Mouse (Mus musculus) forebrain, embryonic 10.5 days (tissue): ENCODE results near the gene Adcy7. TPM values are rescaled to one million over a fixed set of nuclear protein-coding genes. Genes with fewer than 3 reads are reported as not detected.

ENCODE experiments used
- DNase-seq: peaks from one replicate; pipeline ENCODE4 v3.0.0-alpha.2; 2017; ENCODE audit warnings: low spot score; ENCODE audit errors: extremely low spot score
- H3K27ac ChIP-seq: fragments of 300-500 bp; sonication (generic); 2 replicates; pipeline ENCODE4 v1.5.1; 2016; ENCODE audit warnings: mild to moderate bottlenecking
- H3K27me3 ChIP-seq: fragments of 300-500 bp; sonication (generic); 2 replicates; pipeline ENCODE4 v1.6.1; 2016; ENCODE audit warnings: mild to moderate bottlenecking; ENCODE audit not compliant: poor library complexity, severe bottlenecking
- H3K36me3 ChIP-seq: fragments of 300-500 bp; sonication (generic); replicated peaks from 2 replicates; pipeline ENCODE4 v1.6.1; 2016; ENCODE audit warnings: mild to moderate bottlenecking, moderate library complexity
- H3K4me1 ChIP-seq: fragments of 300-500 bp; sonication (generic); 2 replicates; pipeline ENCODE4 v1.6.1; 2016
- H3K4me3 ChIP-seq: fragments of 300-500 bp; sonication (generic); 2 replicates; pipeline ENCODE4 v1.5.1; 2016; ENCODE audit warnings: mild to moderate bottlenecking, moderate library complexity
- H3K9me3 ChIP-seq: fragments of 300-500 bp; sonication (generic); 2 replicates; pipeline ENCODE4 v1.6.1; 2016; ENCODE audit warnings: mild to moderate bottlenecking, moderate library complexity
- WGBS: fragments of 180-500 bp; shearing (Covaris S2); methylation state at CpG from one replicate; pipeline ENCODE4 v1.1.7; 2016; 5-methylcytosine and 5-hydroxymethylcytosine counted together
- polyA plus RNA-seq: library from polyadenylated mRNA; unstranded; fragments of >200 nt; fragmentation: Nextera tagmentation; extraction: Ambion mirVana; gene quantifications from 2 replicates; pipeline ENCODE4 v1.2.1, GENCODE M21; 2016

Gene Adcy7
- polyA plus RNA-seq, 1 experiment from 2014 or later, result 4.0 TPM

DNA sequence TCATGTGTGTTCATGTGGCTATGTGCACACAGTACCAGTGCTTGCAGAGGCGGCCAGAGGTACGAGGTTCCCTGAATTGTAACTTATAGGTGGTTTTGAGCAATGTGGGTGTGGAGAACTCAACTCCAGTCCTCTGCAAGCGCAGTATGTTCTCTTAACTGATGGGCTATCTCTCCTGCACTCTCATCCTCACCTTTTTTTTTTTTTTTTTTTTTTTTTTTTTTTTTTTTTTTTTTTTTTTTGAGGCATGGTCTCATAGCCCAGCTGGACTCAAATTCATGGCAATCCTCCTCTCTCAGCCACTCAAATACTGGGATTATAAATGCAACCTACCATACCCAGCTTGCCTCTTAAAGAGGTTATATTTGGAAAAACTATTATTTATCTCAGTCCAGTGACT is 58.6 kb downstream of the Adcy7 start:
- no peak for DNase-seq
- H3K27me3 ChIP-seq, result no peaks in the 10 kb centered on the region
- H3K36me3 ChIP-seq, result peaks cover 100% of the 10 kb centered on the region
- no peaks in the 10 kb centered on the region for H3K4me1 ChIP-seq
- no peak overlapping the region for H3K27ac ChIP-seq
- WGBS, result 94% methylated on average over 3 of the region's 3 CpGs
- H3K4me3 ChIP-seq, result no peak overlapping the region
- H3K9me3 ChIP-seq, result no peaks in the 10 kb centered on the region

GRCm38 (mm10) chr8:88334384-88334783 is 62.2 kb downstream of the Adcy7 start:
- no peak for DNase-seq
- Histone ChIP-seq H3K4me1 (no peaks in the 10 kb centered on the region), H3K36me3 (peaks cover 99% of the 10 kb centered on the region), H3K27me3 (no peaks in the 10 kb centered on the region), H3K4me3 (no peak overlapping the region), H3K27ac (no peak overlapping the region), H3K9me3 (no peaks in the 10 kb centered on the region)
- 95% methylated on average over 2 of the region's 2 CpGs for WGBS

DNA sequence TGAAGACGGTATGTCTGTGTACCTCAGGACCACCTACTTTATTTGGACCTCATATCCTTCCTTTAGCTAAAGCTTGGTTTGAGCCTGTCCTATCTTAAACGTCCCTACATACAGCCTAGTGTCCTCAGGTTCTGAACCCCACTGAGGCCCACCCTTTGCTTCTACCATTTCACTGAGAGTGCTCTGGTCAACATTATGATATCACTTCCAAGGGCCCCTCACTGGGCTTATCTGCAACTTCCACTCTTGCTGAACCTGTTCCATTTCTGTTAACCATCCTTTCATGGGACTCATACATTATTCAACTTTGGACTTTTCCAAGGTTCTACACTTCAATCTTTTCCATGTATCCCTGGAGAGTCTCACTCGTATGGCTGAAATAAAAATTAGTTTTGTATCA is 62.8 kb downstream of the Adcy7 start:
- WGBS, result 89% methylated on average over 3 of the region's 3 CpGs
- H3K36me3 ChIP-seq, result peaks cover 99% of the 10 kb centered on the region

DNA sequence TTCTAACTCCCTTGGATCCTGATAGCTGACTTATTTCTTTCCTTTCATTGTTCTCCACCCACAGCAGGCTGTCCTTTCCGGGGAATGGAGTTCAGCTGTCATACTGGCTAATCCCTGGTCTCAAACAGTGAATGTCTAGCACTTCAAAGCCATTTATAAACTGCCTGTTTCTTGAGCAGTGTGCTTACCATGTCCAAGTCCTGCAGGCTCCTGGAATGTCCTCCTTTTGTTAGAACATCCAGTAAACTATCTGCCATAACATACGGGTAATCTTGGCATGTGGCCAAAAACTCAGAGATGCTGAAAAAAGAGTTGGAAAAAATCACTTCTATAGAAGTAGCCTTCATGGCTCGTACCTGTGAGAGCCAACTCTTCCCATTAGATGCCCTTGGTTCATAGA is 67.0 kb downstream of the Adcy7 start:
- Histone ChIP-seq H3K4me3 (no peak overlapping the region), H3K27me3 (no peaks in the 10 kb centered on the region), H3K36me3 (peaks cover 99% of the 10 kb centered on the region), H3K4me1 (no peaks in the 10 kb centered on the region), H3K27ac (no peak overlapping the region), H3K9me3 (no peaks in the 10 kb centered on the region)
- 77% methylated on average over 3 of the region's 3 CpGs for WGBS
- DNase-seq, result no peak

More for the DNA sequence above, 62.8 kb downstream of the Adcy7 start:
- Histone ChIP-seq H3K9me3 (no peaks in the 10 kb centered on the region), H3K4me1 (no peaks in the 10 kb centered on the region), H3K4me3 (no peak overlapping the region), H3K27me3 (no peaks in the 10 kb centered on the region), H3K27ac (no peak overlapping the region)
- no peak for DNase-seq

DNA sequence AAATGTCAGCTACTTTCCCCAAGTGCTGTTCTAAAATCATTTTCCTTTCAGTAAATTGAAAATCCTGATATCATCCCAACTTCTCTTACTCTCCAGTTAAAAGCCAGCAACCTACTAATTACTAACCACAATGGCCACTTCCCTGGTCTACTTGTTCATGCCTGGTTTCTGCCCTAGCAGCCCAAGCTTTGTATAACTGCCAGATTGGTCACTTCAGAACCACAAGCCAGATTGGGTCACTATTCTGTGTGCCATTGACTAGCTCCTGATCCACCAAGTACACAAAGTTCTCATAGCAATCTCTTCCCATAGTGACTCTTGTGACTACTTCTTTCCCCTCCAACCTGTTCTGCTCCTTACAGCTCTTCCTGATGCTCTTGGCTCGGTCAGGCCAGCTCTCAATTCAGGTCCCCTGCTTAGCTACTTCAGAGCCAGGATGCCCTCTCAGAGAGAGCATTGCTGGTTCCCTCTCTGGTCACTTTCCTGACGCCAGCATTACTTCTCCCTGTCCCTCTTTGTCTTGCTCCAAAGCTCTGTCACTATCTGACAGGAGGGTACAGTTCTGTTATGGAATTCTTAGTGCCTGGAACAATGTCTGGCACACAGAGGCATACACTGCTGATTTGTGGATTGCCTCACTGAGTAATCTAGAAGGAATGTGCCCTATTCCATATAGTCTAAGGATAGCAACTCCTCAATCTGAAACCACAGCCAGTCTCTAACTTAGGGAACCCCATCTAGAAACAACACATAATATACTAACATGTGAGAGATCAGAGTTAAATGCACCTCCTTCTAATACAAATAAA is 67.9 kb downstream of the Adcy7 start:
- Histone ChIP-seq H3K9me3 (no peaks in the 10 kb centered on the region), H3K4me3 (no peak overlapping the region), H3K27ac (no peak overlapping the region), H3K4me1 (no peaks in the 10 kb centered on the region), H3K36me3 (peaks cover 99% of the 10 kb centered on the region), H3K27me3 (no peaks in the 10 kb centered on the region)
- no peak for DNase-seq
- WGBS, result 90% methylated on average over 2 of the region's 2 CpGs

- 91% methylated on average over 4 of the region's 4 CpGs for whole genome bisulfite sequencing
- Histone ChIP-seq H3K4me1 (no peaks in the 10 kb centered on the region), H3K9me3 (no peaks in the 10 kb centered on the region), H3K27me3 (no peaks in the 10 kb centered on the region), H3K36me3 (peaks cover 99% of the 10 kb centered on the region), H3K4me3 (no peak overlapping the region), H3K27ac (no peak overlapping the region)
- no peak for DNase-seq
These were observed 69.8 kb downstream of the Adcy7 start for GRCm38 (mm10) chr8:88342026-88342425.

GRCm38 (mm10) chr8:88349046-88349445 is 76.8 kb downstream of the Adcy7 start:
- WGBS, result 75% methylated on average over 2 of the region's 2 CpGs
- Histone ChIP-seq H3K4me1 (no peaks in the 10 kb centered on the region), H3K27me3 (no peaks in the 10 kb centered on the region), H3K27ac (no peak overlapping the region), H3K36me3 (peaks cover 98% of the 10 kb centered on the region), H3K9me3 (no peaks in the 10 kb centered on the region), H3K4me3 (no peak overlapping the region)
- no peak for DNase-seq

GRCm38 (mm10) chr8:88357226-88357933 is 85.2 kb downstream of the Adcy7 start:
- 77% methylated on average over 5 of the region's 5 CpGs for whole genome bisulfite sequencing
- H3K4me3 ChIP-seq, result no peak overlapping the region
- peaks cover 9% of the 10 kb centered on the region for H3K9me3 ChIP-seq
- no peak for DNase-seq
- H3K4me1 ChIP-seq, result peaks cover 19% of the 10 kb centered on the region
- H3K27me3 ChIP-seq, result no peaks in the 10 kb centered on the region
- no peak overlapping the region for H3K27ac ChIP-seq
- H3K36me3 ChIP-seq, result peaks cover 78% of the 10 kb centered on the region

- H3K4me3 ChIP-seq, result no peak overlapping the region
- H3K9me3 ChIP-seq, result peaks cover 9% of the 10 kb centered on the region
- H3K4me1 ChIP-seq, result peaks cover 22% of the 10 kb centered on the region
- no peak overlapping the region for H3K27ac ChIP-seq
- DNase-seq, result no peak
- 89% methylated on average over 5 of the region's 5 CpGs for WGBS
- peaks cover 3% of the 10 kb centered on the region; the same call in 1 of the 2 replicates for H3K27me3 ChIP-seq
- peaks cover 73% of the 10 kb centered on the region for H3K36me3 ChIP-seq
These were observed 85.7 kb downstream of the Adcy7 start for GRCm38 (mm10) chr8:88357946-88358345.

DNA sequence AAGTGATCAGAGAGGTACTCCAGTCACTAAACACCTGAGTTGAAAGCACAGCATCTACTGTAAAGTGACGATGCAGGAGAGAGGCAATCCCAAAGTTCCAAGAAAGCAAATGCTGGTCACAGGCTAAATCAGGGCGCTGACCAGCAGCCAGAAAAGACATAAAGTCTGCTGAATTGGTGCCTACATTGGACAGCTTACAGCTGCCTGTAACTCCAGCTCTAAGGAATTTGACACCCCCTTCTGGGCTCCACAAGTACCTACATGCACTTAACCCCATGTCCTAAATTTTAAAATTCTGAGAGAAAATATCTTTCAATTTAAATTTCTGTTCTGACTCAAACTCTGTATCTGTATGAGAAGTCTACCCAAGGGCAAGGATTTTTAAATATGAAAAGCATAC is 87.8 kb downstream of the Adcy7 start:
- peak overlapping the region; percentile 89 for H3K4me3 ChIP-seq

GRCm38 (mm10) chr8:88361044-88361707 is 89.0 kb downstream of the Adcy7 start:
- peak; percentile 31 for DNase-seq
- Histone ChIP-seq H3K36me3 (peaks cover 40% of the 10 kb centered on the region), H3K9me3 (peaks cover 9% of the 10 kb centered on the region), H3K27ac (peak overlapping the region; percentile 98), H3K4me1 (peaks cover 23% of the 10 kb centered on the region), H3K27me3 (peaks cover 15% of the 10 kb centered on the region; the same call in 1 of the 2 replicates), H3K4me3 (peak overlapping the region; percentile 89)
- WGBS, result 2% methylated on average over 31 of the region's 31 CpGs

More for the DNA sequence above, 87.8 kb downstream of the Adcy7 start:
- WGBS, result 95% methylated on average over 2 of the region's 2 CpGs
- Histone ChIP-seq H3K27ac (no peak overlapping the region), H3K27me3 (peaks cover 15% of the 10 kb centered on the region; the same call in 1 of the 2 replicates), H3K36me3 (peaks cover 53% of the 10 kb centered on the region), H3K9me3 (peaks cover 9% of the 10 kb centered on the region), H3K4me1 (peaks cover 23% of the 10 kb centered on the region)
- DNase-seq, result no peak

- DNase-seq, result peak; percentile 80
- Histone ChIP-seq H3K4me3 (peak within 1 kb of the TSS; percentile 89), H3K27me3 (peaks cover 15% of the 10 kb centered on the region; the same call in 1 of the 2 replicates), H3K4me1 (peaks cover 23% of the 10 kb centered on the region), H3K27ac (peak within 1 kb of the TSS; percentile 98), H3K36me3 (peaks cover 34% of the 10 kb centered on the region), H3K9me3 (peaks cover 9% of the 10 kb centered on the region)
- WGBS, result under 1% methylated on average over 91 of the region's 91 CpGs
These were observed 89.7 kb downstream of the Adcy7 start, which contains the start of gene Brd7 for GRCm38 (mm10) chr8:88361708-88362428. TSS of gene Brd7 (minus strand) at chr8:88362194.
